Mouse (Mus musculus) heart, postnatal 14 days (tissue): ENCODE data around the gene Gm9736. TPM values are rescaled to one million over a fixed set of nuclear protein-coding genes. Genes with fewer than 3 reads are reported as not detected.
"Not testable (repeated sequence)": the region's sequence is repeated elsewhere in the genome, so short reads cannot be mapped to it uniquely, and the experiment has no call there.

Experiments
- DNase-seq, 2 experiments: peaks; one replicate each; pipeline ENCODE4 v3.0.0; 2021 to 2022
- intact Hi-C: fragments of 180-260 bp; cut with DNase I; formaldehyde crosslinking; loops from one replicate; pipeline ENCODE4 v1.15.1; 2025
- long read RNA-seq, 2 experiments: library from polyadenylated mRNA; stranded (forward); transcript quantifications; one replicate each; pipeline ENCODE4 v2.0.0; 2021
- total RNA-seq, 2 experiments: library from RNA; stranded (reverse); gene quantifications; 2 replicates each; pipeline ENCODE4 v1.2.3; 2021

Gm9736 gene
- not detected for total RNA-seq
- long read RNA-seq, experiment 1 = 0 reads
- long read RNA-seq, experiment 2 = 0 reads

DNA sequence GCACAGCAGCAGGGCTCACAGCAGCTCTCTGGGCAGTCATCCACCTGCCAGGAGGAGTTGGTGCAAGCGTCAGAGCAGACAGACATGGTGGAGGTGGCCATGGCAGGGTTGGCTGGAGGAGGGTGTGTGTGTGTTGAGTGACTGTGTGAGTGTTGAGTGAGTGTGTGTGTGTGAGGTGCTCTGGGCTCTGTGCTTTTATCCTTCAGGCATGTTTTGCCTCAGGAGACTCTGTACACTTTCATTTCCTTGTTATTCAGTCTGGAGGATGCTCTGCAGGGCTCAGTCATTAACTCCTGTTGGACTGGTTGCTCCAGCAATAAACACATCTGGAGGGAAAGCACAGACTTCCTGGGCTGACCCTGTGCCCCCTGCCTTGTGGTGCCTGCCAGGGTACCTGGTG, at the start of gene Gm9736:
Gene Gm9736 (minus strand): TSS at position 101 of the 400 bp plus-strand sequence.
- DNase-seq, intact Hi-C loops: not testable (repeated sequence)

DNA sequence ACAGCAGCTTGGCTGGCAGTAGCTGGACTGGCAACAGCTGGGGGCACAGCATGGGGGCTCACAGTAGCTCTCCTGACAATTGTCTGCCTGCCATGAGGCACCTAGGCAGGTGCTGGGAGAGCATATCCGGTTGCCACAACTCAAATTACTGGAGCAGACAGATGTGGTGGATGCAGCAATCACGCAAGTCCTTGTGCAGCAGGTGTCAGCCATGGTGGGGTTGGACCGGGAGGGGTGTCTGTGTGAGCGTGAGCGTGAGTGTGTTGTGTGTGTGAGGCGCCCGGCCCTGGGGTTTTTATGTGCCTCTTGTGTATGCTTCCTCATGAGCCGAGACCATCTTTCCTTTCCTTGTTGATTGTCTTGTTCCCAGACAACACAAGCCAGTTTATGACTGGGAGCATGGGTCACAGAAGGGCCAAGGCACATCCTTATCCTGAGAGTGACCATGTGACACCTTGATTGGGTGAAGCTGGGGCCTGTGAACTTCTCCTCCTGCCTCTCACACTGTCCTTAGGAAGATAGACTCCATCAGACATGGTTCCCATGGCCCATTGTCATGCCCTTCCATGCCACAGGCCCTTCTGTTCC, 47.9 kb upstream of the Gm9736 start, which contains the start of gene Gm19668:
Gene Gm19668 (minus strand): TSS at position 213 of the 588 bp plus-strand sequence.
- DNase-seq = no peak
- intact Hi-C loops = no loop called here

DNA sequence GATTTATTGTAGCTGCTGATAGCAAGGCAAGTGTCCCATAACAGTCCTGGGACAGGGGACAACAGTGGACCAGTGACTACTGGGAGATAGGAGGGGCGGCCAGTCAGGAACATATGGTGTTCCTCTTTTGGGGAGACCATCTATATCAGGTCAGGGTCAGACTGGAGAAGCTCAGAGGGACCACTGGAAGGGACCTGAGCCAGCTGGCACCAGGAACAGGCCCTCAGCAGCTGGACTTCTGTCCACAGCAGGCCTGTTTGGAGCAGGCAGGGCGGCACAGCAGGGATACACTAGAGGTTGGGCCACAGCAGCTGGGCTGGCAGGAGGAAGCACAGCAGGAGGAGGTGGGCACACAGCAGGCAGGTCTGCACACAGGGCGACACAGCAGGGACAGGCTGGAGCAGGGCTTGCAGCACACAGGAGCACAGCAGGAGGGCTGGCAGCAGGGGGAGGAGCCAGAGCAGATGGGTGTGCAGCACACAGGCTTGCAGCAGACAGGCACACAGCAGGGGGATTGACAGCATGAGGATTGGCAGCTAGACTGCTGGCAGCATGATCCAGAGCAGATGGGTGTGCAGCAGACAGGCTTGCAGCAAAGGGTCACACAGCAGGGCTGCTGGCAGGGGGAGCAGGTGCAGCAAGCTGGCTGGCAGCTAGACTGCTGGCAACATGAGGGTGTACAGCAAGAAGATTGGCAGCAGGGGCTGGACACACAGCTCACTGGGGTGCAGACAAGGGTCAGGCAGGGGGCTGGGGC, 47.2 kb upstream of the Gm9736 start:
- intact Hi-C loops = not testable (repeated sequence)
- peak; percentile 17 to 37 for DNase-seq

DNA sequence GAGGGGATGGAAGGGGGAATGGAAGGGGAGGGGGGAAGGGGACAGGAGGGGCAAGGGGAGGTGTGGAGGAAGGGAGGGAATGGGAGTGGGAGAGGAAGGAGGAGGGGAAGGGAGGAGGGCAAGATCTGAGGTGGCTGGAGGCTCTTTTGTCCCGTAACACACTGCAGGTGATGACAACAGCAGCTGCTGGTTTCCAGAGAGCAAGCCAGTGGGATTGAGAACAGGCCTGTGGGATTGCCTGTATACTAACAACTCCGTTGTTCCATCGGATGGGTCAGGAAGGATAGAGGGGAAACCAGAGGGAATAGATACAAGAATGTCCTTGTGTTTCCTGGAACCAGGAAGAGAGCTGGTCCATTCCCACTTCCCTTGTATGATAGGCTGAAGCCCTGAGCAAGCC, 46.5 kb upstream of the Gm9736 start:
- intact Hi-C loops = no loop called here
- peak in 1 of 2 experiments; percentile 28 for DNase-seq

DNA sequence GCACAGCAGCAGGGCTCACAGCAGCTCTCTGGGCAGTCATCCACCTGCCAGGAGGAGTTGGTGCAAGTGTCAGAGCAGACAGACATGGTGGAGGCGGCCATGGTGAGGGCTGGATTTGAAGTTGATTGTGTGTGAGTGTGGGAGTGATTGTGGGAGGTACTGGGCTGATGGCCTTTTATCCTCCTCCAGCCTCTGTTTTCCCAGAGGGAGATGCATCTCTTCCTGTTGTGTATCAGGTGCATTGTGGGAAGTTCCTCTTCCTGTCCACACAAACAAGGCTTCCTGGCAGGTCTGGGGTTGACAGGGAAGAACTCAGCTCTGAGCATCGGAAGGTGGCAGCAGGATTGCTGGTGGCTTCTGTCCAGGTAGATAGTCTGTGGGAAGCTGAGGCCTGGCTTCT, 43.8 kb upstream of the Gm9736 start, which contains the start of gene Gm9639:
Gene Gm9639 (minus strand): TSS at position 101 of the 400 bp plus-strand sequence.
- intact Hi-C loops = no loop called here
- no peak for DNase-seq

DNA sequence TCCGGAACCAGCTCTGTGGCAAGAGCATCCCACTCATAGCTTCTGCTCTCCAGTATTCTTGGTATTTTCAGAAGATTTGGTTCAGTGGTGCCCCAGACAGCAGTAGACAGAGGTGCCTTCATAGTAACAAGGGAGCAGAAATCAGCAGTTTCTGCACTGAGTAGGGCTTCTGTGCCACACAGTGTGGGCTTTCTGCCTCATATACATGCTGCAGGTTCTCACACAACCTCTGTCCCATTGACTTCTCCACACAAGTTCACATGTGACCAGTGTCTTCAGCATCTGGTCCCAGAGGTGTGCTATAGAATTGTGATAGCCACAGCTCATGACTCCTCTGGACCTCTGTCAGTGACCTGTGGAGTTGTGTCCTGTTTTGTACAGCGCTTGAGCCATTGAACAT, 37.5 kb upstream of the Gm9736 start:
- intact Hi-C loops = no loop called here

DNA sequence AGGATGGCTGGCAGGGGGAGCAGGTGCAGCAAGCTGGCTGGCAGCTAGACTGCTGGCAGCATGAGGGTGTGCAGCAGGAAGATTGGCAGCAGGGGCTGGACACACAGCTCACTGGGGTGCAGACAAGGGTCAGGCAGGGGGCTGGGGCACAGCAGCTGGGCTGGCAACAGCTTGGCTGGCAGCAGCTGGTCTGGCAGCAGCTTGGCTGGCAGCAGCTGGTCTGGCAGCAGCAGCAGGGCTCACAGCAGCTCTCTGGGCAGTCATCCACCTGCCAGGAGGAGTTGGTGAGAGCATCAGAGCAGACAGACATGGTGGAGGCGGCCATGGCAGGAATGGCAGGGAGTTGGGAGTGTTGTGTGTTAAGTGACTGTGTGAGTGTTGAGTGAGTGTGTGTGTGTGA, 36.7 kb upstream of the Gm9736 start, which contains the start of gene Gm7137:
Gene Gm7137 (minus strand): TSS at position 325 of the 400 bp plus-strand sequence.
- DNase-seq = peak; percentile 17 to 56

More for the DNA sequence above, 37.5 kb upstream of the Gm9736 start:
- DNase-seq = no peak

DNA sequence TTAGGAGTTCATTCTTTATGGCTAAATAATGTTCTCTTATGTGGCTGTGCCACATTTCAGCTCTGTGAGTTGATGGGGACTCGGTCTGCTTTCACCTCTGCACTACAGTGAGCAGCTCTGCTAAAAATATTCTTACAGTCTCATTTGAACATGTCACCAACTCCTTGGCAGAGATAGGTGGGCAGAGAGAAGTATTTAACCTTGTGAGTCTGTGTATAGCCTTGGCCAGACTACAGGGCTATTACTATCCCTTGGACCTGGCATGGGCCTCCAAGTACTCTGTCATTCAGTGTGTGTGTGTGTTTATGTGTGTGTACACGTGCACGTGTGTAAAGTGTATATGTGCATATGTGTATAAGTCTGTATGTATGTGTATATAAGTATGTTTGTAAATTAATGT, 32.2 kb upstream of the Gm9736 start:
- intact Hi-C loops, DNase-seq: not testable (repeated sequence)

More for the DNA sequence above, 36.7 kb upstream of the Gm9736 start, which contains the start of gene Gm7137:
- intact Hi-C loops = not testable (repeated sequence)

DNA sequence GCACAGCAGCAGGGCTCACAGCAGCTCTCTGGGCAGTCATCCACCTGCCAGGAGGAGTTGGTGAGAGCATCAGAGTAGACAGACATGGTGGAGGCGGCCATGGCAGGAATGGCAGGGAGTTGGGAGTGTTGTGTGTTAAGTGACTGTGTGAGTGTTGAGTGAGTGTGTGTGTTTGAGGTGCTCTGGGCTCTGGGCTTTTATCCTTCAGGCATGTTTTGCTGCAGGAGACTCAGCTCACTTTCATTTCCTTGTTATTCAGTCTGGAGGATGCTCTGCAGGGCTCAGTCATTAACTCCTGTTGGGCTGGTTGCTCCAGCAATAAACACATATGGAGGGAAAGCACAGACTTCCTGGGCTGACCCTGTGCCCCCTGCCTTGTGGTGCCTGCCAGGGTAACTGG, 31.3 kb upstream of the Gm9736 start, which contains the start of gene Gm3250:
Gene Gm3250 (minus strand): TSS at position 101 of the 400 bp plus-strand sequence.
- DNase-seq, intact Hi-C loops: not testable (repeated sequence)

DNA sequence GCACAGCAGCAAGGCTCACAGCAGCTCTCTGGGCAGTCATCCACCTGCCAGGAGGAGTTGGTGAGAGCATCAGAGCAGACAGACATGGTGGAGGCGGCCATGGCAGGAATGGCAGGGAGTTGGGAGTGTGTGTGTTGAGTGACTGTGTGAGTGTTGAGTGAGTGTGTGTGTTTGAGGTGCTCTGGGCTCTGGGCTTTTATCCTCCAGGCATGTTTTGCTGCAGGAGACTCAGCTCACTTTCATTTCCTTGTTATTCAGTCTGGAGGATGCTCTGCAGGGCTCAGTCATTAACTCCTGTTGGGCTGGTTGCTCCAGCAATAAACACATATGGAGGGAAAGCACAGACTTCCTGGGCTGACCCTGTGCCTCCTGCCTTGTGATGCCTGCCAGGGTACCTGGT, 25.7 kb upstream of the Gm9736 start, which contains the start of gene Gm7138:
Gene Gm7138 (minus strand): TSS at position 101 of the 400 bp plus-strand sequence.
- intact Hi-C loops = not testable (repeated sequence)

DNA sequence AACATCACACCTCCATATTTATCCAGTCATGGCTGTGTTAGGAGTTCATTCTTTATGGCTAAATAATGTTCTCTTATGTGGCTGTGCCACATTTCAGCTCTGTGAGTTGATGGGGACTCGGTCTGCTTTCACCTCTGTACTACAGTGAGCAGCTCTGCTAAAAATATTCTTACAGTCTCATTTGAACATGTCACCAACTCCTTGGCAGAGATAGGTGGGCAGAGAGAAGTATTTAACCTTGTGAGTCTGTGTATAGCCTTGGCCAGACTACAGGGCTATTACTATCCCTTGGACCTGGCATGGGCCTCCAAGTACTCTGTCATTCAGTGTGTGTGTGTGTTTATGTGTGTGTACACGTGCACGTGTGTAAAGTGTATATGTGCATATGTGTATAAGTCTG, 21.0 kb upstream of the Gm9736 start:
- DNase-seq, intact Hi-C loops: not testable (repeated sequence)

More for the DNA sequence above, 25.7 kb upstream of the Gm9736 start, which contains the start of gene Gm7138:
- not testable (repeated sequence) for DNase-seq

DNA sequence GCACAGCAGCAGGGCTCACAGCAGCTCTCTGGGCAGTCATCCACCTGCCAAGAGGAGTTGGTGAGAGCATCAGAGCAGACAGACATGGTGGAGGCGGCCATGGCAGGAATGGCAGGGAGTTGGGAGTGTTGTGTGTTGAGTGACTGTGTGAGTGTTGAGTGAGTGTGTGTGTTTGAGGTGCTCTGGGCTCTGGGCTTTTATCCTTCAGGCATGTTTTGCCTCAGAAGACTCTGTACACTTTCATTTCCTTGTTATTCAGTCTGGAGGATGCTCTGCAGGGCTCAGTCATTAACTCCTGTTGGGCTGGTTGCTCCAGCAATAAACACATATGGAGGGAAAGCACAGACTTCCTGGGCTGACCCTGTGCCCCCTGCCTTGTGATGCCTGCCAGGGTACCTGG, 20.1 kb upstream of the Gm9736 start, which contains the start of gene Gm3238:
Gene Gm3238 (minus strand): TSS at position 101 of the 400 bp plus-strand sequence.
- intact Hi-C loops, DNase-seq: not testable (repeated sequence)

DNA sequence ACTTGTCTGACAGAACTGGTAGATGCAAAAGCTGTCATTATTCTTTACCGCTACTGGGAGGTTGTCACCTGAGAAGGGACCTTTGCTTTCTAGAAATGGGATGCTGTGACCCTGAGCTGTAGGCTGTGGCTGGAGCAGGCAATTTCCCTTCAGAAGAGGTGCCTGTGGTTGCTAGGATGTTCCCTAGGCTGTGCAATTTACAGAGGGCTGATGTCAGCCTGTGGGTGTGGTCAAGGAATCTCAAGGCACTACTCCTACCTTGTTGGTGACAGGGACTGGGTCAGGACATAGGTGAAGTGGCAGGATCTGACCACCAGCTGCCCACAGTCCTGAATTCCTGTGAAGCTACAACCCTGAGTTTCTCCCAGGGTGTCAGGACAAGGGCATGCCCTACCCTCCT, 18.6 kb upstream of the Gm9736 start:
- intact Hi-C loops = no loop called here
- no peak for DNase-seq

DNA sequence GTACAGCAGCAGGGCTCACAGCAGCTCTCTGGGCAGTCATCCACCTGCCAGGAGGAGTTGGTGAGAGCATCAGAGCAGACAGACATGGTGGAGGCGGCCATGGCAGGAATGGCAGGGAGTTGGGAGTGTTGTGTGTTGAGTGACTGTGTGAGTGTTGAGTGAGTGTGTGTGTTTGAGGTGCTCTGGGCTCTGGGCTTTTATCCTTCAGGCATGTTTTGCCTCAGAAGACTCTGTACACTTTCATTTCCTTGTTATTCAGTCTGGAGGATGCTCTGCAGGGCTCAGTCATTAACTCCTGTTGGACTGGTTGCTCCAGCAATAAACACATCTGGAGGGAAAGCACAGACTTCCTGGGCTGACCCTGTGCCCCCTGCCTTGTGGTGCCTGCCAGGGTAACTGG, 8.4 kb upstream of the Gm9736 start, which contains the start of gene Gm3233:
Gene Gm3233 (minus strand): TSS at position 101 of the 400 bp plus-strand sequence.
- intact Hi-C loops = not testable (repeated sequence)

DNA sequence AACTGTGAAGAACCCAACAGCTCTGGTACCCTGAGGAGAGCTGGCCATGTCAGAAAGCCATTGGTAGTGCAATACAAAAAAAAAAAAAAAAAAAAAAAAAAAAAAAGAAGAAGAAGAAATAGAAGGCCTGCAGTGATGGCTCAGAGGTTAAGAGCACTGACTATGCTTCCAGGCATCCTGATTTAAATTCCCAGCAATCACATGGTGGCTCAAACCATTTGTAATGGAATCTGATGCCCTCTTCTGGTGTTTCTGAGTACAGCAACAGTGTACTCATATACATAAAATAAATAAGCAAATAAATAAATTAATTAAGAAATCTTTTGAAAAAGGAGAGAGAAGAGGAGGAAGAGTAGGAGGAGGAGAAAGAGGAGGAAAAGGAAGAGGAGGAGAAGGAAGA, 2.3 kb upstream of the Gm9736 start:
- DNase-seq = no peak
- intact Hi-C loops = no loop called here

More for the DNA sequence above, 8.4 kb upstream of the Gm9736 start, which contains the start of gene Gm3233:
- not testable (repeated sequence) for DNase-seq

DNA sequence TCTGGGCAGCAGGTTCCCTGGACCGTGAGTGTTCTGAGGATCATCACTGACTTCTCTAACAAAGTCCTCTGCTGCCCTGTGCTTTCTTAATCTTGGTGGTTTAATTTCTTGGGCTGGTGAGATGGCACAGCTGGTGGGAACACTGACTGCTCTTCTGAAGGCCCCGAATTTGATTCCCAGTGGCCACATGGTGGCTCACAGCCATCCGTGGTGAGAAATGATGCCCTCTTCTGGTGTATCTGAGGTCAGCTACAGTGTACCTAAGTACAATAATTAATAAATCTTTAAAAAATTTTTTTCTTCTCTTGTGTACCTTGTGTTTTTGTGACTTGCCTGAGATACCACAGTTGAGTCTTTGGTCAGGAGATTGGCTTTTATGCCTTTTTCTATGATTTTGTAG, 1.2 kb upstream of the Gm9736 start:
- intact Hi-C loops, DNase-seq: not testable (repeated sequence)

DNA sequence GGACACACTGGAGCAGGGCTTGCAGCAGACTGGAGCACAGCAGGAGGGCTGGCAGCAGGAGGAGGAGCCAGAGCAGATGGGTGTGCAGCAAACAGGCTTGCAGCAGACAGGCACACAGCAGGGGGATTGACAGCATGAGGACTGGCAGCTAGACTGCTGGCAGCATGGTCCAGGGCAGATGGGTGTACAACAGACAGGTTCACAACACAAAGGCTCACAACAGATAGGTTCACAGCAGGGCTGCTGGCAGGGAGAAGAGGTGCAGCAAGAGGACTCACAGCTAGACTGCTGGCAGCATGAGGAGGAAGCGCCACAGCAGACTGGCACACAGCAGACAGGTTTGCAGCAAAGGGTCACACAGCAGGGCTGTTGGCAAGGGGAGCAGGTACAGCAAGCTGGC, 468 bp downstream of the Gm9736 start:
- intact Hi-C loops = not testable (repeated sequence)

DNA sequence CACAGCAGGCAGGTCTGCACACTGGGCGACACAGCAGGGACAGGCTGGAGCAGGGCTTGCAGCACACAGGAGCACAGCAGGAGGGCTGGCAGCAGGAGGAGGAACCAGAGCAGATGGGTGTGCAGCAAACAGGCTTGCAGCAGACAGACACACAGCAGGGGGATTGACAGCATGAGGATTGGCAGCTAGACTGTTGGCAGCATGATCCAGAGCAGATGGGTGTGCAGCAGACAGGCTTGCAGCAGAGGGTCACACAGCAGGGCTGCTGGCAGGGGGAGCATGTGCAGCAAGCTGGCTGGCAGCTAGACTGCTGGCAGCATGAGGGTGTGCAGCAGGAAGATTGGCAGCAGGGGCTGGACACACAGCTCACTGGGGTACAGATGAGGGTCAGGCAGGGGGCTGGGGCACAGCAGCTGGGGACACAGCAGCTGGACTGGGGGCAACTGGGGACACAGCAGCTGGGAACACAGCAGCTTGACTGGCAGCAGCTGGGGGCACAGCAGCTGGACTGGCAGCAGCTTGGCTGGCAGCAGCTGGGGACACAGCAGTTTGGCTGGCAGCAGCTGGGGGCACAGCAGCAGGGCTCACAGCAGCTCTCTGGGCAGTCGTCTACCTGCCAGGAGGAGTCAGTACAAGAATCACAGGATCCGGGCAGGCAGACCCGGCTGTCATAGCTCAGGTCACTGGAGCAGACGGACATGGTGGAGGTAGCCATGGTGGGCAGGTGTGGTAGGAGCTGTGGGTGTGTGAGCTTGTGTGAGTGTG, 9.0 kb downstream of the Gm9736 start, which contains the start of gene Gm18596:
Gene Gm18596 (minus strand): TSS at position 715 of the 765 bp plus-strand sequence.
- DNase-seq, intact Hi-C loops: not testable (repeated sequence)

More for the DNA sequence above, 468 bp downstream of the Gm9736 start:
- DNase-seq = not testable (repeated sequence)

DNA sequence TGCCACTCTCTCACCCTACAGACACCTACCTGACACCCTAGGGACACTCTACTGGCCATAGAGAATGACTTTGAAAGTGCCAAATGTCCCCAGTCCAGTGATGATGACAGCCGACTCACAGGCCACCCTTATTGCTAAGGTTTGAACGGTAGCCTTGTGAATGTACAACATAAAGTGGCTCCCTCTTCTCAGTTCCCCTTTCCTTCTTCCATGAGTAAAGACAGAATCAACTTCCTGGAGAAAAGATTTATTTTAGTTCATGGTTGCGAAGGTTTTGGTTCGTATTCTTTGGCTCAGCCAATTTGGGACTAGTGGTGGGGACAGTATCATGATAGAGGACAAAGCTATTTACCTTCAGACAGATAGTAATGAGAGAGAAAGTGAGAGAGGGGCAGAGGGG, 12.2 kb downstream of the Gm9736 start:
- intact Hi-C loops = no loop called here
- no peak for DNase-seq

DNA sequence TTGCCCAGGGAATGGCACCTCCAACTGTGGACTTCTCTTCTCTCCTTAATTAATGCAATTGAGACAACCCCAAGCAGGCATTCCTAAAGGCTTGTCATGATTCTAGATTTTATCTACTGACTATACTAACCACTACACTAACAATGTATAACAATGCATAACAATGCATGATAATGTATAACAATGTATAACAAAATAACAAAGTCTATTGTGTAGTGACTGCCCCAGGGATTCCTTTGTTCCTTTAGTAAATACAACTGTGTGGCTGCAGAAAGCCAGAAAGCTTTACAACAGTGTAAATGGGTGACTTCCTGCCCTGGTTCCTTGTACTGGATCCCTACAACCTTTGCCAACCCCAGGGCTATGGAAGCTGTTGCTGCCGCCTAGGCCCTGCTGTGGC, 15.2 kb downstream of the Gm9736 start:
- intact Hi-C loops = no loop called here
- DNase-seq = no peak
